Mouse (Mus musculus): ENCODE data around the gene Gne. TPM values are rescaled to one million over a fixed set of nuclear protein-coding genes. Genes with fewer than 3 reads are reported as not detected.

Gne gene
- polyA plus RNA-seq (2014; fragmentation: Nextera tagmentation; extraction: Ambion mirVana): 15.1 and 18.1 TPM in 2 replicates

GRCm38 (mm10) chr4:44083945-44084344 is at the start of gene Gne:
TSS of gene Gne (minus strand) at chr4:44084177.
- ATAC-seq (ENCODE audit: low FRiP score): no peak
- no peaks in the 10 kb centered on the region for H3K36me3 ChIP-seq (ENCODE audit: control insufficient read depth, insufficient read depth, low read length)
- H3K9me3 ChIP-seq (ENCODE audit: control insufficient read depth, low read length): no peaks in the 10 kb centered on the region
- H3K27ac ChIP-seq (ENCODE audit: low read depth, low read length): no peak within 1 kb of the TSS
- no peaks in the 10 kb centered on the region for H3K27me3 ChIP-seq (ENCODE audit: control insufficient read depth, insufficient read depth, low read length)
- no peak within 1 kb of the TSS for H3K4me2 ChIP-seq
- no peaks in the 10 kb centered on the region for H3K4me1 ChIP-seq (ENCODE audit: control insufficient read depth, insufficient read depth, low read length)
- no peak within 1 kb of the TSS for H3K4me3 ChIP-seq (ENCODE audit: low read depth, low read length)
- peak; percentile 73 for DNase-seq (ENCODE audit: low spot score, missing footprints)
- 19% methylated on average over 11 of the region's 11 CpGs for WGBS
- no peak within 1 kb of the TSS for H3K9ac ChIP-seq (ENCODE audit: low read length)

GRCm38 (mm10) chr4:44126805-44127204 is 42.8 kb upstream of the Gne start:
- H3K27ac ChIP-seq (ENCODE audit: low read depth, low read length): no peak overlapping the region
- no peak overlapping the region for H3K4me3 ChIP-seq (ENCODE audit: low read depth, low read length)
- DNase-seq (ENCODE audit: low spot score, missing footprints) (no peak), ATAC-seq (ENCODE audit: low FRiP score) (no peak)
- 95% methylated on average over 12 of the region's 12 CpGs for WGBS
- H3K27me3 ChIP-seq (ENCODE audit: control insufficient read depth, insufficient read depth, low read length): no peaks in the 10 kb centered on the region
- H3K4me2 ChIP-seq: no peak overlapping the region
- H3K36me3 ChIP-seq (ENCODE audit: control insufficient read depth, insufficient read depth, low read length): peaks cover 21% of the 10 kb centered on the region
- H3K9ac ChIP-seq (ENCODE audit: low read length): no peak overlapping the region
- H3K9me3 ChIP-seq (ENCODE audit: control insufficient read depth, low read length): no peaks in the 10 kb centered on the region
- H3K4me1 ChIP-seq (ENCODE audit: control insufficient read depth, insufficient read depth, low read length): no peaks in the 10 kb centered on the region

- no peak for ATAC-seq (ENCODE audit: low FRiP score)
- WGBS: 51% methylated on average over 9 of the region's 9 CpGs
These were observed 35.6 kb upstream of the Gne start for GRCm38 (mm10) chr4:44119410-44120201.

GRCm38 (mm10) chr4:44115046-44115445 is 31.1 kb upstream of the Gne start:
- no peak overlapping the region for H3K27ac ChIP-seq (ENCODE audit: low read depth, low read length)
- H3K4me3 ChIP-seq (ENCODE audit: low read depth, low read length): no peak overlapping the region
- no peak overlapping the region for H3K4me2 ChIP-seq
- WGBS: 90% methylated on average over 13 of the region's 13 CpGs
- H3K9me3 ChIP-seq (ENCODE audit: control insufficient read depth, low read length): no peaks in the 10 kb centered on the region
- no peaks in the 10 kb centered on the region for H3K4me1 ChIP-seq (ENCODE audit: control insufficient read depth, insufficient read depth, low read length)
- ATAC-seq (ENCODE audit: low FRiP score): no peak
- DNase-seq (ENCODE audit: low spot score, missing footprints): no peak
- H3K9ac ChIP-seq (ENCODE audit: low read length): no peak overlapping the region
- no peaks in the 10 kb centered on the region for H3K36me3 ChIP-seq (ENCODE audit: control insufficient read depth, insufficient read depth, low read length)
- no peaks in the 10 kb centered on the region for H3K27me3 ChIP-seq (ENCODE audit: control insufficient read depth, insufficient read depth, low read length)

More at GRCm38 (mm10) chr4:44119410-44120201, 35.6 kb upstream of the Gne start:
- no peaks in the 10 kb centered on the region for H3K9me3 ChIP-seq (ENCODE audit: control insufficient read depth, low read length)
- no peaks in the 10 kb centered on the region for H3K4me1 ChIP-seq (ENCODE audit: control insufficient read depth, insufficient read depth, low read length)
- H3K4me2 ChIP-seq: no peak overlapping the region
- no peaks in the 10 kb centered on the region for H3K36me3 ChIP-seq (ENCODE audit: control insufficient read depth, insufficient read depth, low read length)
- H3K9ac ChIP-seq (ENCODE audit: low read length): no peak overlapping the region
- no peak overlapping the region for H3K27ac ChIP-seq (ENCODE audit: low read depth, low read length)
- no peak for DNase-seq (ENCODE audit: low spot score, missing footprints)
- no peak overlapping the region for H3K4me3 ChIP-seq (ENCODE audit: low read depth, low read length)
- H3K27me3 ChIP-seq (ENCODE audit: control insufficient read depth, insufficient read depth, low read length): no peaks in the 10 kb centered on the region

- Histone ChIP-seq H3K4me1 (ENCODE audit: control insufficient read depth, insufficient read depth, low read length) (no peaks in the 10 kb centered on the region), H3K4me2 (no peak overlapping the region), H3K9me3 (ENCODE audit: control insufficient read depth, low read length) (no peaks in the 10 kb centered on the region), H3K36me3 (ENCODE audit: control insufficient read depth, insufficient read depth, low read length) (no peaks in the 10 kb centered on the region), H3K4me3 (ENCODE audit: low read depth, low read length) (no peak overlapping the region), H3K27me3 (ENCODE audit: control insufficient read depth, insufficient read depth, low read length) (no peaks in the 10 kb centered on the region), H3K27ac (ENCODE audit: low read depth, low read length) (no peak overlapping the region), H3K9ac (ENCODE audit: low read length) (no peak overlapping the region)
- 50% methylated on average over 16 of the region's 16 CpGs for WGBS
- DNase-seq (ENCODE audit: low spot score, missing footprints) (no peak), ATAC-seq (ENCODE audit: low FRiP score) (no peak)
These were observed 29.6 kb upstream of the Gne start for GRCm38 (mm10) chr4:44113393-44114138.

- H3K27ac ChIP-seq (ENCODE audit: low read depth, low read length): no peak overlapping the region
- WGBS: 33% methylated on average over 4 of the region's 4 CpGs
- H3K27me3 ChIP-seq (ENCODE audit: control insufficient read depth, insufficient read depth, low read length): no peaks in the 10 kb centered on the region
- no peaks in the 10 kb centered on the region for H3K9me3 ChIP-seq (ENCODE audit: control insufficient read depth, low read length)
- H3K4me2 ChIP-seq: no peak overlapping the region
- H3K36me3 ChIP-seq (ENCODE audit: control insufficient read depth, insufficient read depth, low read length): no peaks in the 10 kb centered on the region
- H3K4me3 ChIP-seq (ENCODE audit: low read depth, low read length): no peak overlapping the region
- DNase-seq (ENCODE audit: low spot score, missing footprints) (no peak), ATAC-seq (ENCODE audit: low FRiP score) (no peak)
- H3K4me1 ChIP-seq (ENCODE audit: control insufficient read depth, insufficient read depth, low read length): no peaks in the 10 kb centered on the region
- no peak overlapping the region for H3K9ac ChIP-seq (ENCODE audit: low read length)
These were observed 28.8 kb upstream of the Gne start for GRCm38 (mm10) chr4:44112741-44113140.

- H3K9ac ChIP-seq (ENCODE audit: low read length): no peak overlapping the region
- H3K4me3 ChIP-seq (ENCODE audit: low read depth, low read length): no peak overlapping the region
- H3K27me3 ChIP-seq (ENCODE audit: control insufficient read depth, insufficient read depth, low read length): no peaks in the 10 kb centered on the region
- H3K27ac ChIP-seq (ENCODE audit: low read depth, low read length): no peak overlapping the region
- WGBS: 86% methylated on average over 7 of the region's 7 CpGs
- H3K9me3 ChIP-seq (ENCODE audit: control insufficient read depth, low read length): no peaks in the 10 kb centered on the region
- no peak for ATAC-seq (ENCODE audit: low FRiP score)
- H3K4me2 ChIP-seq: no peak overlapping the region
- H3K4me1 ChIP-seq (ENCODE audit: control insufficient read depth, insufficient read depth, low read length): no peaks in the 10 kb centered on the region
- no peaks in the 10 kb centered on the region for H3K36me3 ChIP-seq (ENCODE audit: control insufficient read depth, insufficient read depth, low read length)
- DNase-seq (ENCODE audit: low spot score, missing footprints): no peak
These were observed 26.8 kb upstream of the Gne start for GRCm38 (mm10) chr4:44110771-44111170.

- ATAC-seq (ENCODE audit: low FRiP score) (no peak), DNase-seq (ENCODE audit: low spot score, missing footprints) (no peak)
- no peaks in the 10 kb centered on the region for H3K4me1 ChIP-seq (ENCODE audit: control insufficient read depth, insufficient read depth, low read length)
- H3K27ac ChIP-seq (ENCODE audit: low read depth, low read length): no peak overlapping the region
- no peaks in the 10 kb centered on the region for H3K9me3 ChIP-seq (ENCODE audit: control insufficient read depth, low read length)
- H3K9ac ChIP-seq (ENCODE audit: low read length): no peak overlapping the region
- no peaks in the 10 kb centered on the region for H3K27me3 ChIP-seq (ENCODE audit: control insufficient read depth, insufficient read depth, low read length)
- no peak overlapping the region for H3K4me2 ChIP-seq
- 89% methylated on average over 6 of the region's 6 CpGs for WGBS
- no peak overlapping the region for H3K4me3 ChIP-seq (ENCODE audit: low read depth, low read length)
- no peaks in the 10 kb centered on the region for H3K36me3 ChIP-seq (ENCODE audit: control insufficient read depth, insufficient read depth, low read length)
These were observed 24.3 kb upstream of the Gne start for GRCm38 (mm10) chr4:44108297-44108696.

GRCm38 (mm10) chr4:44107339-44107738 is 23.4 kb upstream of the Gne start:
- Histone ChIP-seq H3K4me1 (ENCODE audit: control insufficient read depth, insufficient read depth, low read length) (no peaks in the 10 kb centered on the region), H3K27ac (ENCODE audit: low read depth, low read length) (no peak overlapping the region), H3K9ac (ENCODE audit: low read length) (no peak overlapping the region), H3K27me3 (ENCODE audit: control insufficient read depth, insufficient read depth, low read length) (no peaks in the 10 kb centered on the region), H3K4me2 (no peak overlapping the region), H3K36me3 (ENCODE audit: control insufficient read depth, insufficient read depth, low read length) (no peaks in the 10 kb centered on the region), H3K4me3 (ENCODE audit: low read depth, low read length) (no peak overlapping the region), H3K9me3 (ENCODE audit: control insufficient read depth, low read length) (no peaks in the 10 kb centered on the region)
- ATAC-seq (ENCODE audit: low FRiP score) (no peak), DNase-seq (ENCODE audit: low spot score, missing footprints) (no peak)
- WGBS: 68% methylated on average over 6 of the region's 6 CpGs
